Mouse (Mus musculus) spleen, embryonic (tissue): Measurements from ENCODE around the gene Lsm3.

Source experiments
- CTCF ChIA-PET: fragments of 350-600 bp; sonication (Branson Sonifier 250); formaldehyde crosslinking; loops from one replicate; lab custom pipeline; 2022; lab: Charles Lee

Gene Lsm3

DNA sequence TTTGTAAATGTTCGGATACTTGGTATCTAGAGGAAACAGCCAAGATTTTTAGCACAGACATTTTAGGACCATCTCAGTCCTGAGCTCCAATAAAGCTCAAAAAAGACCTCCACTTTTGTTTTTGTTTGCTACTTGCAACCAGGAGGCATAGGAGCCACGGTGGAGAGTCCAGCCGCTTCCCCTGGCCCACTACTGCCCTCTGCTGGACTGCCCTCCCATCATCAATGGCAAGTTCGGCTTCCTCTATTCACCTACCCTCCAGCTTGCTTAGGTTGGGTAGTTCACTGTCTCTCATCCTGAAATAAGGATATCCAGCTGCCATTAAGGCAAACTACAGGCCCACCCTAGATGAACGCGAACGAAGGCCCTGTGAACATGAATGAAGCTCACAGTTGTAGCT lies 6.4 kb upstream of the Lsm3 start:
- CTCF ChIA-PET: interaction anchor here (0.7 kb wide), 1 partner anchor 1175 kb away, joined by 3 read pairs; no protein-coding TSS in a partner anchor

DNA sequence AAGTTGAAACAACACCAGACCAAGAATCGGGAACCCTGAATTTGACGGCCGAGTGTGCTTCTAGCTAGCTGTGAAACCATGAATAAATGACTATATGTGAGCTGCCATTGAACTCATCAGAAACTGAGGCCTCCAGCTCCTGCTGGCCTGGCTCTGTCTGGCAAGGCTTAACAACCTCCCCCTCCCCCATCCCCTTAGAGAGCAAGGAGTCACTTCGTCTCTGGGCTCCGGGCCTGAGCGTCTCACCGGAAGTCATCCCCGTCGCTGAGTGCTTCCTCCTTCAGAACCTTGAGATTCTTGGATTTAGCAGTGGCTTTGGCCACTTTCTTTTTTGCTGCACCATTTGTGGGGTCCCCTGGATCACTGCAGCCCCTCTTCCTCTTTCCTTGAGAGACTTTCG lies 5.5 kb upstream of the Lsm3 start:
- CTCF ChIA-PET: interaction anchor here (0.7 kb wide), 1 partner anchor 590 kb away, joined by 3 read pairs; no protein-coding TSS in a partner anchor

DNA sequence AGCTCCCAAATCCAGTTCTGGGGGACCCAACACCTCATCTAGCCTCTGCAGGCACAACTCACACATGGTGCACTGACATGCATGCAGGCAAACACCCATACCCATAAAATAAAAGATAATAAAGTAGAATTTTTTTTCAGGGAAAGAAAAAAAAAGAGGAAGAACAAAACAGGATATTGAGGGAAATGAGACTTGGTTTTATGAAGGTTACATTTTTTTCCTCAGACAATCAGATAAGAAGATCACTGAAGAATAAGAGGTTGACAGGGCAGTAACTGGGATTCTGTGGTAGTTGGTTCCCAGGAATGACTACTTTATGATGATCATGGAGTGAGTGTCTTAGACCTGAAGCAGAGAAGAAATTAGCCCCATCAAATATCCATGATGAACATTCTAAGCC lies 1.6 kb upstream of the Lsm3 start:
- CTCF ChIA-PET: no interaction called here

DNA sequence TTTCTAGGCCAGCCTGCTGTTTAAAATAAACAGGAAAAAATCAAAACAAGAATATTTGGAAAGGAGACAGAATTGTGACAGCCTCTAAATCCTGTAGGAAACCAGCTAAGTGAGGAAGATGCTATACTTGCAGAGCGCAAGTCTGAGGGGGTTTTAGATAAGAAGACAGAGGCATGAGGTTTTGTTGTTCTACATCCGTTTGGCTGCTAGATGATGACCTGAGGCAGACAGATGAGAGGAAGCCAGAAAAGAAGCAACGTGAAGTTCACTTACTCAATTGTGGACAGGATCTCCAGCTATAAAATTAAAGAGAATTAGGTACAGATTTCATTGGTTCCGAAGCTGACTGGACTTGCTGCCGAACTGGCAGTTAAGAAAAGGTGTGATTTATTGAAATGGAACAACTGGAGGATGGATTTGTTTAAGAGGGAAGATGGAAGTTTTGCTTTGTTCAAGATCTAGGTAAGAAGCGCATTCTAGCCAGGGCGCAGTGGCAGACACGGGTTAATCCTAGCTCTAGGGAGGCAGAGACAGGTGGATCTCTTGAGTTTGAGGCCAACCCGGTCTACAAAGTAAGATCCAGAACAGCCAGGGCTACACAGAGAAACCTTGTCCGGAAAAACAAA lies 878 bp upstream of the Lsm3 start:
- CTCF ChIA-PET: no interaction called here

DNA sequence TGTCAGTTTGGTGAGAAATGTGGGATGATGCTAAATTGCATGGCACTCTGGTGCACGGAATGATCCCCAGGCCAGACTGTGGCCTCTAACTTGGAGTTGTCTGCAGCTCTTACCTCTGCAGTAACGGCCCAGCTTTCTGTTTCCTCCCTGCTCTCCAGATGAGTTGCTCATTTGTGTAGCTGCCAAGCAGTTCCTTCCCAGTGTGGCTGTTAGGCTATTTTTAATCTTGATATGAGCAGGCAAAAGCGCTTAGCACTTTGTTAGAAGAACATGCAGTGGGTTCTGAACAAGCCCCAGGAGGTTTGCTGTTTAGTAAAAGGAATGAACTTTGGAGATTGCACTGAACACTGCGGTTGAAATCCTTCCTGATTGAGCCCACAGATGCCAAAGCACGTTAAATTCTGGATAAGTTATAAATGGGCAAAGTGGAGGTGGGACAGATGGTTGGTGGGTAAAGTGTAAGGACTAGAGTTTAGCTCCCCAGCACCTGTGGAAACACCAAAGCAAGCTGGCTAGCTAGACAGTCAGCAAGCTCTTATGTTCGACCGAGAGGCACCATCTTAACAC lies 2.8 kb downstream of the Lsm3 start:
- CTCF ChIA-PET: no interaction called here

DNA sequence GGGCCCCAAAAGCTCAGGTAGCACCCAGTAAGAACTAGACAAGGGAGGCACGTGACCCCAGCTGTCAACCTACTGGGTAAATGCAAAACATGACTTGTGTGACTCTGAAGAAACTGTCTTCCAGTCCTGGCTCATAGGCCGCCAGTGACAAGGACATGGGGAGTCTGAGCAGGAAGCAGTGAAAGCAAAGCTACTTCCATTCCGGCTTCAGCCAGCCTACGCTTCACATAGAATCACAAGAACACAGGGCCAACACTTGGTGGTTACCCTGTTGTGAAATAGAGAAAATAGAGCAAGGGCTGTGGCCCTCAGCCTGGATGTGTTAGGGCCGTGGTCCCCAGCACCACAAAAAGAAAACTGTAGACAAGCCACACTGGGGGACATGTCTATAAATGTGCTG lies 7.1 kb downstream of the Lsm3 start:
- CTCF ChIA-PET: no interaction called here

DNA sequence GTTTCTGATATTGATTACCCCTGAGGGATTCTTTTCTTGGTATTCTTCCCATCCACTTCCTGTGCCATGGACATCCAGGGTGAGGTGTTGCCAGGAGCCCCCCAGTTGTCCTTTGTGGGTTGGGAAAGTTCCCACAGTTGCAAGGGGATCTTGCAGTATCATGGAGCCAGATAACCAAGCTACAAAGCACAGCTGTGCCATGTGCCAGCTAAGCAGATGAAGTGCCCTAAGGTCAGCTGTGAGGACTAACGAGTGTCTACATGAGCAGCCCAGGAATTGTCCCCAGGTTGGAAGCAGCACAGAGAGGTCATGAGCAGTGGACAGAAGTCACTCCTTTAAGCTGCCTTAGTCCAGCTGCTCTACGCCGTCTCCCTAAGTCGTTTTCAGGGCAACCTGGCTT lies 9.8 kb downstream of the Lsm3 start:
- CTCF ChIA-PET: interaction anchor here (0.6 to 0.7 kb wide), 2 partner anchors 113 to 182 kb away, joined by 3 to 6 read pairs; no protein-coding TSS in a partner anchor

DNA sequence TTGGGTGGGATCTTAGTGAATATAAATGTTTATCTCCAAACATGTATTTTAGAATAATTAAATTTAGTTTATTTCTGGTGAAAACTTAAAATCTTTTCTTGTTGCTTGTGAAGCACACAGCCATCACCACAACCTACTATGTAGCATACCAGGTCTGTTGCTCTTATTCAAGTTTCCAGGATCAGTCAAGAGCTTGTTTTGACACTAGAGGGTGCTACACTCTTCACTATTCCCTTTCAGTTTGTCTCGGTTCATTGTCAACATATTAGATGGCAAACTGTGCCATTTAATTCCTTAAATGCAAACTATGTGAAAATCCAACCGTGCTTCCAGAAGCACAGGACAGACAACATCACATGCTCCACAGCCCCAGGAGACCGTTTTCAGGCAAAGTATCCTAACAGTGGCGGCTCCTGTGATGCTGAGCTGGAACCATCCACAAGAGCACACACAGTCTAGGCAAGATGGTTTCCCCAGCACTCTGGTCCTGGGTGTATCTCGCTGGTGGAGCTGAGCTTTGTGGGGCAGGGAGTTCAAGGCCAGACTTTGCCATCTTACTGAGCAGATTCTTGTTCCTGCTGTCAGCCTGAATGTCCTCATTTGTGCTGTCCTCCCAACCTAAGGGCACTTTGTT lies 11.6 kb downstream of the Lsm3 start:
- CTCF ChIA-PET: interaction anchor here (0.6 kb wide), 1 partner anchor 154 kb away, joined by 5 read pairs; no protein-coding TSS in a partner anchor

DNA sequence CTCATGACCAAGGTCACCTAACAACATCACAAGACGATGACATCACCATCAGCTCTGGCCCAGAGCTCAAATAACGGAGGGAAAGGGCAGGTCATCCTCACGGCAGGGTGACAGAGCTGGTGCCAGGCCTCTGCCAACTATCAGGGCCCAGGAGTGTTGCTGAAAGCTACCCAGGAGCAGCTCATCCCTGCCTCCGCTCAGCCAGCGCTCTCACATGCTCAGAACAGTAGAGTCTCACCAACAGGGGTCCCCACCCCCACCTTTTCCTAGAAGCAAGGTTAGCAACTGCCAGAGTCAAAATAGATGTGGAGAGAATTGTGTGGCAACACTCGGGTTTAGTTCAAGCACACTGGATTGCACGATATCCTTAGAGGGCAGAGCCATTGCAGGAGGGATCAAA lies 12.5 kb downstream of the Lsm3 start:
- CTCF ChIA-PET: no interaction called here

DNA sequence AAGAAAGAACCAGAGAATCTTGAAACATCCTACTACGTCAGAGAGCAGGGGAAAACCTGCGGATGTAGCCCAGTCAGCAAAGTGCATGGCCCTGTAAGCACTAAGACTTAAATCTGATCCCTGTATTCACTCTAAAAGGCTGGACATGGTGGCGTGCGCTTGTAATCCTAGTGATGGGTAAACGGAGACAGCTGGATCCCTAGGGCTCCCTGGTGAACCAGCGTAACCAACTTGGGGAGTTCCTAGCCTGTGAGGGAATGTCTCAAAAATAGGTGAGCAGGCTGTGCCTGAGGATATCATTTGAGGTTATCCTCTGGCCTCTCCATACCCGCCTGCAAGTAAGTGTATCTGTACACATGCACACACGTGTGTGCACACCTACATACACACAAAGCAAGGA lies 14.9 kb downstream of the Lsm3 start:
- CTCF ChIA-PET: no interaction called here

DNA sequence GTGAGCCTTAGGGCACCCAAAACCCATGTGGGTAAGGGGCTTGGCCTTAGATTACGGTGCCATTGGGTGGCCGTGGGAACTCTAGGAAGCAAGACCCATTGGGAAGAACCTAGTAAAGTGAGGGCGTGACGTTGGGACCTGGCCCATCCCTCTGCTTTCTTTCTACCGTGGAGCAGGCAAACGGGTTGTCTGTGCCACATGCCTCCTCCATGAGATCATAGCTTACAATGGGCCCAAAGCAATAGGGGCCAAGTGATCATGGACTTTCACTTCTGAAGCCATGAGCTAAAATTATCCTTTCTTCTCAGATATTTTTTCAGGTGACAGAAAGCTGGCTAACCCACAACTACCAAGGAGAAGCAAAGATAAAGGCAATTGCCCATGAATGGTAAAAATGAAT lies 15.5 kb downstream of the Lsm3 start:
- CTCF ChIA-PET: no interaction called here

DNA sequence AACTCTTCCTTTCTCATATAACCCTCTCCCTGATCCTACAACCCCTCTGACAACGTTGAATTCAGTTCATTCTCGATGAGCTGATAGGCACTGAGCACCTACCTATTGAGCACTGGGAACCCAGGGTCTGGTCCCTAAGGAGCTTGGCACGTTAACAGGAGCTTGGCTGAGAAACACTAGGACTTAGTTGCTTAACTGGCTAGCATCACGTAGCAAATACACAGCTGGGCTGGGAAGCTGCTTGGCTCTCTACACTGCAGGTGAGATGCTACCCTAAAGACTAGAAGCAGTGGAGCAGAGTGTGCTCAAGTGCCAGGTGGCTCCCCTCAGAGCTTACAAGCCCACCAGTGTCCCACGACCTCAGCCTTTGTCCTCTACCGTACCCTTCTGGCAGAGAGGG lies 16.9 kb downstream of the Lsm3 start:
- CTCF ChIA-PET: no interaction called here

DNA sequence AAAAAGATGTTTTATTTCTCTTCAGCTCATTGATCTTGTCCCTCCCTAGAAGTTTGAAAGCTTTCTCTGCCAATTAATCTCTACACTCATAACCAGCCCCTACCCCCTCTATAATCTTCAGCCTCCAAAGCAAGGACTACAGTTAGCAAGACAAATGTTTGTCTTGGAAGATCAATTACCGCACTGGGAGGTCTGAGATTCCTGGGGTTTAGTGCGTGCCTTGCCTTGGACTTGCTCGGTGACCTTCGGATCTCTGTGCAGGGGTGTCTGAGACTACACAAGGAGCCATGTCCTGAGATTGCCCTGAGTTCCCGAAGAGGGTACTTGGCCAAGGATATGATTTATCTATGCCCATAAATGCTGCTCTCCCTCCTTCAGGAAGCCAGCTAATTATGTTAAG lies 17.6 kb downstream of the Lsm3 start:
- CTCF ChIA-PET: no interaction called here

DNA sequence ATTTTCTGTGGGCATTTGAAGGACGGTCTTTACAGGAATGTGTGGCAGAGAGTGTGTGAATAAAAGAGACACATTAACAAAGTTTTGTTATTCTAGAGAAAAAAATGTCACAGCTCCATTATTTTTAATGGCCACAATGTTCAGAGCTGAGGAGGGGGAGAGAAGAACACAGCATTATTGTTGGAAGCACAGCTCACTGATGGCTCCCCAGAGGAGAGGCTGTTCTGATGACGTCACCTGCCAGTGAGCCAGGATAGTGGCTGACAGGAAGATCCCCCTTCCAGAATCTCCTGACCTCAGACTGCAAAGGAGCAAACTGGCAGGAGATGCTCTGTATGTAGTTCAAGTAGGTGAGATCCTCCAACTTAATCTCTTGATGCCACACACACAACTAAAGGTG lies 18.0 kb downstream of the Lsm3 start:
- CTCF ChIA-PET: no interaction called here

DNA sequence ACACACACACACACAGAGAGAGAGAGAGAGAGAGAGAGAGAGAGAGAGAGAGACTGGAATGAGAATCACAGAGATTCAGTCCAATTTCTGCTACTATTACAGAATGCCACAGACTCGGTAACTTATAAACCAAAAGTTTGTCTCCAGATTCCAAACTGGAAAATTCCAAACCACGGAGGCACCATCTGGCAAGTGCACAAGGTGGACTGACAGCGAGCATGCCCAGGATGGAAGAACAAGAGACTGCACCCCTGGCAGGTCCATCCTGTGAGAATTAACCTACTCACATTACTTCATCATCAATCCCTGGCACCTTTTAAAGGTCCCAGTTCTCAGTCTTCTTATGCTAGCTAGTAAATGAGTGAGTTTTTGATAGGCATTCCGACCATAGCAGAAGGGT lies 18.5 kb downstream of the Lsm3 start:
- CTCF ChIA-PET: no interaction called here

DNA sequence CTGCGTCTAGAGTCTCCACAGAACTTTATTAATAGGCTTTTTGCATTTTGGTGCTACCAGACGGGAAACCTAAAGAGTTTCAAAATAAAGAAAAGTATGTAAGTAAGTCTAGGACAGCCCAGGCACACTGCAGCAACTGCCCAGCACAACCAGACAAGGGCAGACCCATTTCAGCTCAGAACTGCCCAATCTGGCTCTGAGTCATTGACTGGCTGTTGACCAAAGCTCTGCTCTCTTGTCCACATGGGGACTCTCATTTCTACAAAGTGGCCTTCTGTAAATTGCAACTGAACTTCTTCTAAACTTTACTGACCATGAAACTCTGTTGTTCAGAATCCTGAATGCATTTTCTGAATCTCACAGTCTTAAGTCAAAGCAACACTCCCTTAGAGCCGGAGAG lies 19.5 kb downstream of the Lsm3 start:
- CTCF ChIA-PET: no interaction called here

DNA sequence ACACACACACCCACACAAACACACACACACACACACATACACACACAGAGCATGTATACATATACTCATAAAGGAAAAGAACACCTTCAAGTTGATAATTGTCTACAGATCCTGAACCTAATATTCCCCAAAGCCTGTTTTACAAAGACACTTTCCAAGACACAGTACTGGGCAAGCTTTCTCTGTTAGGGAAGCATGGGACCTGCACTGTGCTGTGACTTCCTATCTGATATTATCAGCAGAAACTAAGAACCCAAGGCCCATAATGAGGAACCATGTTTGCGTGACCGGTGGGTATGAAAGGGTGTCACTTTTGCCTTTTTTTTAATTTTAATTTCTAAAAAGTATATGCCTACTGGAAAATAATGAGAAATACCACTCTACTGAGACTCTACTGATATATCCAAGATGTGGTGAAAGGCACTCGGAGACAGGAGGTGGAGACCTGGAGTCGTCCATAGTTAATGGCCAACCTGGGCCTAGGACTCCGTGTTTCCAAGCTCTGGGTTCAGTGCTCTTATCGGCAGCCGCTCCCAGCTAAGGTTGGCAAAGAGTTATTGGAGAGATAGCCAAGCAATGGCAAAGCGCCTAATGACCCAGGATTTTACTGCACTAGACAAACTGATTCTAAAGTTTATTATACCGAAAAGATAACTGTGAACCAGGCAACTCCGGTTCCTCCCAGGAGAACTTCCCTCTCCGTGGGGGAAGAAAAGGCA lies 20.5 kb downstream of the Lsm3 start:
- CTCF ChIA-PET: no interaction called here

DNA sequence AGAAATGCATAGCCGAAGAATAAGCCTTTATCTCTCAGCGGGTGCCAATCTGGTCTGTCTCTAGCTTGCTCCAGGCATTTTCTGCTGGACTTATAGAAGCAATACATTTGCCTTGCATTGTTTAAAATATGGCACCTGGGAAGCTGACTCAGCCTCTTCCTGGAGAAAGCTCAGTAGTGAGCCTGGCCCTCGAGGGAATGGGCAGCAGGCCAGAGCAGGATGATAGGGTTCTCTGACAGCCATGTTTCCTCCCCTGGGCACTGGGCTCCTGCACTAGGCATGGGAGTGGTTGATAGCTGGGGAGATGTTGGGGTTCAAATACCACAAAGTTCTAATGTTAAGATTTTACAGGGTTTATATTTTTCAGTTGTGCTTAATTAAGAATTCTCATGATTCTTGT lies 25.5 kb downstream of the Lsm3 start:
- CTCF ChIA-PET: no interaction called here

DNA sequence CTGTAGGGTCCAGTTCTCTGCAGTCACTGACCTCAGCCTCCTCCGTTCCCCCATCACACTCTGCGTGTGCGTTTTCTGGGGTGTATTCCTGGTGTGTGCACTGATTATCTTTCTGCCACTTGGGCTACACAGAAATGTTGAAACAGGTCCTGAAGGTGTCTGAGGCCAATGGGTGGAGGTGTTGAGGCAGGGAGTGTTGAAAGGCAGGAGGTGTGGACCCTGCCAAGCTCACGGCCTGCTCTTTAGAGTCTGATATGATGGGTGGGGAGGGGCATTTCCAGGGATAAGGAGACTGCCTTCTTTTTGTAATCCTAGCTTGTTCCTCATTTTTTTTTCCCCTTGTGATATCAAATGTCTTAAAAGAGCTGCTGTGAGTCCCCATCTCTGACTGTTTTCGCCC lies 27.3 kb downstream of the Lsm3 start:
- CTCF ChIA-PET: no interaction called here

DNA sequence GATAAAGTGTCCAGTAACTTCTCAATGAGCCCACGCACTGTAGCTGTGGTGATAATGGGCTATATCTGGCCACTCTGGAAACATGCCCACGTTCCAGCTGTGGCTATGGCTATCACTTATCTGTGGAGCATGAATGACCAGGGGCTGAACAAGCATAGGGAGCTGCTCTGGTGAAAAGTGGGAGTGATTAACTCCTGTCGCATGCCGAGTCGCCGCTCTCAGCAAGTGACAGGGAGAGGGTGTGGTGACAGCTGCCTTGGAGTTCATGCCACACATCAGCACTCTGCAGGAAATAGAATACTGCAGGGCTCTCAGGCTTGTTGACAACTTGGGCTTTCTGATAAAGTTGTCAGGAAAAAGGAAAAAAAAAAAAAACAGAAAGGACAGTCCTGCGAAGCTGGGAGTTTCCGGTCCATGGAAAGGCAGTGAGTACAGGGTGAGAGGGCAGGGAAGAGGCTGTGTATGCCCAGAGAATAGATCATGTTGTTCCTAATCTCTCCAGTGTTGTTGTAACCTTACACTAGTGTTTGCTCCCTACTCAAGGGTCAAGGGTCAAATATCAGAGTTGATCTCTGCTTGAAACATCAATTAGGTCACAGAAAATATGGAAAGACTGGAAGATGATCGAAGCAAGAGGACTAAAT lies 30.6 kb downstream of the Lsm3 start:
- CTCF ChIA-PET: no interaction called here

DNA sequence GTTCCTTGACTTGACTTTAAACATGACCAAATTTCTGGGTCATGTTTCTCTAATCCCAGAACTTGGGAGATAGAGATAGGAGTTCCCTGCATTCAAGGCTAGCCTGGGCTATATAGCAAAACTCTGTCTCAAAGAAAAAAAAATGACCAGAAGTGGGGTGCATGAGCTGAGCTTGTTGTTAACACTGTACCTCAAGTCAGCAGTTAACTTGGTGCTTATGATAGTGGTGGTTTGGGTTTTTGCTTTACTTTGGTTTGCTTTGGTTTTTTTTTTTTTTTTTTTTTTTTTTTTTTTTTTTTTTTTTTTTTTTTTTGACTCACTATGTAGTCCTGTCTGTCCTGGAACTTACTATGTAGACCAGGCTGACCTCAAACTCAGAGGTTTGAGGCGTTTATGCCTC lies 31.6 kb downstream of the Lsm3 start:
- CTCF ChIA-PET: no interaction called here

DNA sequence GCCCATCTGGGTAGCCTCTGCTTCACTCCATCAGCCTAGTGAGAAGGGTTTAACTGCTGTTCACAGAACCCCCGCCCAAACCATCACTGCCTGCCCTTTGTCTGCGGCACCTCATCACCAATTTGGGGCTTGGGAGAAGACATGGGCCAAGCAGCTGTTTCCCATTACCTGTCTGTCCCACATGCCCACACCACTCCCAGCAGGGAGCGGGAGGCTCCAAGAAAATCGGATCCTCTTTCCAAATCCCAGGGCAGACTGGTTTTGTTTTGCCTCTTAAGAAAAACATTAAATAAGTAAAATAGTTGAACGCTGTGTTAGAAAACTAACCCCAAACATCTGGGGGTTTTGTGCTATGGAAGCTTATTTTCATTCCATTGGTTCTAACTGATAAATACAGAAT lies 33.9 kb downstream of the Lsm3 start:
- CTCF ChIA-PET: no interaction called here
